Mouse (Mus musculus): ENCODE measurements around the gene Smyd5. TPM values are rescaled to one million over a fixed set of nuclear protein-coding genes. Genes with fewer than 3 reads are reported as not detected.

Smyd5 gene
- total RNA-seq (2023): 10 to 100 TPM; 46.6 to 50.5 TPM

GRCm38 (mm10) chr6:85431842-85432431 lies at the start of gene Smyd5:
Gene Smyd5, plus strand, starts transcription at chr6:85431989.

DNA sequence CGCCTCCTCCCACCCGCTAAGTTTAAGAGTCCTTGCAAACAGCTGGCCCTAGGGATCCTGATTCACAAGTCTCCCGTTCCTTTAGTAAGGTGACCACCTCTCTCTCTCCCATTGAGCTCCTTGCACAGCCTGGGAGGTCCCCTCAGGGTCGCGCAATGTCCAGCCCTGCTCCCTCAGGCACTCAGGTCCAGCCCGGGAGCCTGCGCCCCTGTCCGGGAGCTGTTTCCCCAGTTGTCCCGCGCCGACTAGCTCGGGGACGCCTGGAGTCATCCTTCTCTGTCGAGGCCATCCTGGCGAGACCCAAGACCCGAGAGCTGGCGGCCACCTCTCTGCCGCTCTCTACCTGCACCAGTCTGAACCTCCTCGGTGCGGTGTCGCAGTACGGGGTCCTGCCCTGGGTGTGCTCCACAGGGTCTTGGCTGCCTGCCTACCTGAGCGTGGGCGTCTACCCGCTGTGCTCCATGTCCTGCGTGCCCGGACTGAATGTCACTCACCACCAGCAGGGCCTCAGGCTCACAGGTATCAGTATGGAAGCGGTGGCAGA lies 7.9 kb upstream of the Smyd5 start, which contains the start of gene Noto:
Noto (plus strand) TSS at position 51 of the 544 bp plus-strand sequence.

GRCm38 (mm10) chr6:85450697-85451663 lies 19.2 kb downstream of the Smyd5 start, which contains the start of gene Cct7:
Gene Cct7, plus strand, starts transcription at chr6:85451514.

GRCm38 (mm10) chr6:85451664-85452410 lies 20.0 kb downstream of the Smyd5 start, which contains the start of gene Pradc1:
Gene Pradc1, minus strand, starts transcription at chr6:85451970.

Other genes with a start within 250 kb of the Smyd5 start
- not detected for gene Emx1, start 244.6 kb upstream of the Smyd5 start, total RNA-seq (2023)
- gene Sfxn5, start 98.6 kb upstream of the Smyd5 start, total RNA-seq (2023): 10 to 100 TPM; 15.6 to 16.1 TPM
- 1 to 10 TPM; 1.1 to 1.3 TPM for gene Rab11fip5, start 57.4 kb upstream of the Smyd5 start, total RNA-seq (2023)
- not detected for gene Noto, start 8.1 kb upstream of the Smyd5 start, total RNA-seq (2023)
- 100 to 1,000 TPM; 151 to 175 TPM for gene Cct7, start 19.5 kb downstream of the Smyd5 start, total RNA-seq (2023)
- 10 to 100 TPM; 15.7 to 17.2 TPM for gene Pradc1, start 20.0 kb downstream of the Smyd5 start, total RNA-seq (2023)
- not detected for gene Fbxo41, start 71.0 kb downstream of the Smyd5 start, total RNA-seq (2023)
- under 1 TPM in 1 of 2 experiments, not detected in 1; 0.42 TPM for gene Egr4, start 81.6 kb downstream of the Smyd5 start, total RNA-seq (2023)
- gene Alms1, start 155.5 kb downstream of the Smyd5 start, total RNA-seq (2023): 1 to 10 TPM; 4.4 to 6.1 TPM

Data from B cell, adult 67 days (primary cell).